ENCODE assay signal across 9 mouse cellular contexts in genomic region chr16:22434530-22434929, GRCm38 (mm10). TPM values are rescaled to one million over a fixed set of nuclear protein-coding genes. Genes with fewer than 3 reads are reported as not detected.
DNase-seq lines count a peak whose midpoint lies in the region; ATAC-seq lines count a peak whose summit lies in the region.
"Had no signal": no experiment of that assay in that cellular context is flagged by ENCODE, and none has a peak within 500 bp of the region (broad histone marks: within the 10 kb centered on the region; RNA-seq: fewer than 3 reads in every experiment).

No protein-coding gene starts in this region.

- ATAC-seq in megakaryocyte-erythroid progenitor cell, adult 5-6 weeks (replicated peaks; ENCODE audit: low FRiP score, low TSS enrichment, poor library complexity, severe bottlenecking) = no peak

- DNase-seq in gastrocnemius, adult 18-20 months (ENCODE audit: low spot score) = peak; percentile 10
- DNase-seq in gastrocnemius, postnatal 10 days = no peak
- DNase-seq in 416B (ENCODE audit: low read depth) = peak; percentile 53
- peak; percentile 53 to 56 for DNase-seq in adrenal gland, postnatal 36 days
- DNase-seq in lung, postnatal 25 days (ENCODE audit: low spot score) = peak; percentile 60
- no peak for DNase-seq in left cerebral cortex, postnatal 10 days (ENCODE audit: extremely low spot score in 1 of 2, low spot score in 2 of 2)
- no peak for DNase-seq in gastrocnemius, postnatal 36 days
- DNase-seq: kidney, adult 9 months had no signal

- intact Hi-C loops in left cerebral cortex, postnatal 10 days (cut with DNase I) = no loop called here
- intact Hi-C loops in gastrocnemius, postnatal 36 days (cut with DNase I) = loop anchor here (10.0 kb wide), 1 partner anchor 130 kb away; no protein-coding TSS in a partner anchor

RNA-seq across cellular contexts. Expression of gene Etv5, which starts 5.0 kb away (rescaled TPM):
- total RNA-seq in gastrocnemius, adult 18-20 months (2021) = 1 to 10 TPM; 6.9 to 7.0 TPM
- total RNA-seq in gastrocnemius, postnatal 10 days (2021) = 10 to 100 TPM; 22.2 to 23.6 TPM
- total RNA-seq in adrenal gland, postnatal 36 days (2021) = 10 to 100 TPM; 29.7 to 33.3 TPM
- total RNA-seq in megakaryocyte-erythroid progenitor cell, adult 5-6 weeks (2014; fragmentation: Nextera tagmentation) = 9.9 and 17.0 TPM in 2 replicates
- total RNA-seq in megakaryocyte-erythroid progenitor cell, adult 5-6 weeks (2017) = 2.6 and 2.9 TPM in 2 replicates
- total RNA-seq in left cerebral cortex, postnatal 10 days (2021) = 10 to 100 TPM; 39.1 to 39.3 TPM
- 10 to 100 TPM; 10.6 to 13.1 TPM for total RNA-seq in gastrocnemius, postnatal 36 days (2021)

Comparison
In these comparisons a context has a peak if more than half of its experiments do, and no peak if none do; other contexts are left out.
1. DNase-seq: peak in gastrocnemius, adult 18-20 months (single experiment), 416B (single experiment), adrenal gland, postnatal 36 days (2 of 2) and lung, postnatal 25 days (single experiment); none in gastrocnemius, postnatal 10 days (single experiment), left cerebral cortex, postnatal 10 days (0 of 2) and gastrocnemius, postnatal 36 days (0 of 2).